Mouse (Mus musculus) heart, postnatal 0 days (tissue): ENCODE results near the gene Hk1.
A peak's percentile ranks its signal among the peaks of the same experiment; 100 is the strongest.

Experiments used
- CTCF ChIP-seq: IDR thresholded peaks from 2 replicates; pipeline ENCODE4 v1.5.1; 2016; ENCODE audit warnings: antibody characterized with exemption, control low read depth, low read depth
- EP300 ChIP-seq: IDR thresholded peaks from 2 replicates; pipeline ENCODE4 v1.6.1; 2016; ENCODE audit warnings: antibody characterized with exemption, low read depth

- TF ChIP-seq CTCF (peak; percentile 15; the same call in 1 of the 2 replicates), EP300 (no peak)
Observed at GRCm38 (mm10) chr10:62328886-62329412, 50.8 kb downstream of the Hk1 start.
